Mouse (Mus musculus): ENCODE results near the gene Gramd1b. TPM values are rescaled to one million over a fixed set of nuclear protein-coding genes. Genes with fewer than 3 reads are reported as not detected.

Gramd1b gene
- polyA plus RNA-seq, 1 experiment from 2014 or later = 1.3 TPM

DNA sequence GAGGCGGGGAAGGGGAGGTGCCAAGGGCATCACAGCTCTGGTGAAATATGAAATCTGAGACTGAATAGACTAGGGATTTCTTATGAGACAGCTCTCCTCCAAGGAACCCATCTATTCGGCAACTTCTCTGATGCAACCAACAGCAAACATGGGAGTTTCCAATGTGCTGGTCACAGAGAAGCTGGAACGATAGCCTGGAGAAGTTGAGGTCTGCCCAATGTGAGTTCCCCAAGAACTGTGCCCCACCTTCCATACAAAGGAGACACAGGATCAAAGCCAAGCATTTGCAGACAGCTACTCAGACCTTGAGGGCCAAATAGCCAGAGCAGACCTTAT lies 209.5 kb downstream of the Gramd1b start:
- 46% methylated on average over 3 of the region's 3 CpGs for WGBS (ENCODE audit: insufficient replicate concordance)
- peaks cover 2% of the 10 kb centered on the region; the same call in 1 of the 2 replicates for H3K4me1 ChIP-seq (ENCODE audit: control insufficient read depth, low read depth, low read length)

DNA sequence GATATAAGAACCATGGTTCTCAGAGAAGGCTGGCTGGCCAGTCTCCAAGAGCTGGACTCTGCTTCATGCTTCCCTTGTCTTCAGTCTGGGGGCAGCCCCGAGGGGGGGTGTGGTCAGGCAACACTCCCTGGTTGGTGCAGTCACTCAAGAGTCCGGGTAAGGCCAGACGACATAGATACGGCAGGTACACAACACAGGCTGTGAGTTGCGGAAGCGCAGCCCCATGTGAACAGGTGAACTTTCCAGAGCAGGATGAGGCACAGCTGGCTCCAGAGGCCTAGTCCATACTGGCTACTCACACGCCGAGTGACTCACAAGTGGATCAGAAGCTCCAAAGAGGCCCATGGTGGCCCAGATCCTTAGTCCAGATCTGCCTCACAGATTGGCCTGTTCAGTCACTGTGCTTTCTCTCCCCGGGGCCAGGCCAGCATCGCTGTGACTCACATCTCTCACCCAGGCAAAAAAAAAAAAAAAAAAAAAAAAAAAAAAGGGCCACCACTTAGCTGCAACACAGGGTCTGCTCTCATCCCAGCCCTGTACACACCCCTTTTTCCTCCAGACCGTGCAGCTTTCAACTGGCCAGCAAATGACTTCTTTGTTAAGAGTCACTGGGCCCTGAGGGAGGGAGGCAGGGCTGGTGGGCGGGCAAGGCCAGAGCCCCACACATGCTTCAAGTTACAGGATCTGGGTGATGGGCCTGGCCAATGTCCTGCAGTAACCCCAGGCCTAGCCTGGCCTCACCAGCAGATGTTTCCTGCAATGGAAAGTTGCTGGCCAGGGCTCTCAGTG lies 210.1 kb downstream of the Gramd1b start:
- Histone ChIP-seq H3K4me1 (ENCODE audit: control insufficient read depth, low read depth, low read length) (peaks cover 2% of the 10 kb centered on the region; the same call in 1 of the 2 replicates), H3K27ac (ENCODE audit: low read length) (no peak overlapping the region), H3K4me3 (ENCODE audit: low read depth, low read length) (no peak overlapping the region), H3K4me2 (ENCODE audit: low read depth, low read length) (no peak overlapping the region), H3K9ac (ENCODE audit: low read depth, low read length) (no peak overlapping the region), H3K9me3 (replicated peaks; ENCODE audit: control insufficient read depth, low read length) (no peaks in the 10 kb centered on the region), H3K27me3 (ENCODE audit: control insufficient read depth, insufficient read depth, low read depth, low read length) (no peaks in the 10 kb centered on the region), H3K36me3 (ENCODE audit: control insufficient read depth, insufficient read depth) (no peaks in the 10 kb centered on the region)
- WGBS (ENCODE audit: insufficient replicate concordance) = 54% methylated on average over 12 of the region's 12 CpGs
- peak; percentile 55 for ATAC-seq (ENCODE audit: low read depth)

More for the DNA sequence above, 209.5 kb downstream of the Gramd1b start:
- ATAC-seq (ENCODE audit: low read depth) = no peak
- Histone ChIP-seq H3K9ac (ENCODE audit: low read depth, low read length) (no peak overlapping the region), H3K27ac (ENCODE audit: low read length) (no peak overlapping the region), H3K27me3 (ENCODE audit: control insufficient read depth, insufficient read depth, low read depth, low read length) (no peaks in the 10 kb centered on the region), H3K36me3 (ENCODE audit: control insufficient read depth, insufficient read depth) (no peaks in the 10 kb centered on the region), H3K4me2 (ENCODE audit: low read depth, low read length) (no peak overlapping the region), H3K9me3 (replicated peaks; ENCODE audit: control insufficient read depth, low read length) (no peaks in the 10 kb centered on the region), H3K4me3 (ENCODE audit: low read depth, low read length) (no peak overlapping the region)

DNA sequence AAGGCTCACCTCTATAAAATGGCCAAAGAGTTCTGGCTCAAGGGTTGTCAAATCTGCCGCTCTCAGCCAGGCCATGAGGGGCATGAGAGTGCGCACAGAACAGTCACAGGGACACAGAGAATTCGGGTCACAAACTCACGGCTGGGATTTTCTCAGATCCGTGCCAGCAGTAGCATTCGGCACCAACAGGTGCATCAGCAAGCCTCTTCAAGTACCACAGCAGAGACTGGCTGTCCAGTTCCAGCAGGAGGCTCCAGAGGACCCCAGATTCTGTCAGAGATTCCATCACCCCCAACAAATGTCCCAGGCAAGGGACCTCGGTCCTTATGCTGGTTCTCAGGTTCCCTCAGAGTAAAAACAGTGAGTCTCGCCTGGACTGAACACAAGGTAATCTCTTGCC lies 210.8 kb downstream of the Gramd1b start:
- Histone ChIP-seq H3K36me3 (ENCODE audit: control insufficient read depth, insufficient read depth) (no peaks in the 10 kb centered on the region), H3K4me1 (ENCODE audit: control insufficient read depth, low read depth, low read length) (peaks cover 2% of the 10 kb centered on the region; the same call in 1 of the 2 replicates), H3K9ac (ENCODE audit: low read depth, low read length) (no peak overlapping the region), H3K4me3 (ENCODE audit: low read depth, low read length) (no peak overlapping the region), H3K27me3 (ENCODE audit: control insufficient read depth, insufficient read depth, low read depth, low read length) (no peaks in the 10 kb centered on the region), H3K9me3 (replicated peaks; ENCODE audit: control insufficient read depth, low read length) (no peaks in the 10 kb centered on the region), H3K27ac (ENCODE audit: low read length) (no peak overlapping the region), H3K4me2 (ENCODE audit: low read depth, low read length) (no peak overlapping the region)
- ATAC-seq (ENCODE audit: low read depth) = no peak
- 71% methylated on average over 8 of the region's 8 CpGs for WGBS (ENCODE audit: insufficient replicate concordance)

DNA sequence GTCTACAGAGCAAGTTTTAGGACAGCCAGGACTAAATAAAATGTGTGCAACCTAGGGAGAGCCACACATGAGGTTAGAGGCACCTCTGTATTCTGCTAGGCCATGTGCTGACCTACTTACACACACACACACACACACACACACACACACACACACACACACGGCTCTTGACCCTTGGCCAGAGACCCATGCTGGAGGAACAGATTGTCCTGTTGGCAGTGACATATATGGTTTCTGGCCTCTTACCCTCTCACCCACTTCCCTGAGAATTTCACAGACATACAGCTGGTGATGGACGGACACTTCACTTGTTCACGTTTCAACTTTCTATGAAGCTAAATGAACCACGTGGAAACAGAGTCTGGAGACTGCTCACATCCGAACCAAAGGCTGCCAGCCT lies 212.4 kb downstream of the Gramd1b start:
- no peaks in the 10 kb centered on the region; the same call in 1 of the 2 replicates for H3K4me1 ChIP-seq (ENCODE audit: control insufficient read depth, low read depth, low read length)
- H3K4me3 ChIP-seq (ENCODE audit: low read depth, low read length) = no peak overlapping the region
- no peaks in the 10 kb centered on the region for H3K36me3 ChIP-seq (ENCODE audit: control insufficient read depth, insufficient read depth)
- 55% methylated on average over 5 of the region's 5 CpGs for WGBS (ENCODE audit: insufficient replicate concordance)
- H3K9ac ChIP-seq (ENCODE audit: low read depth, low read length) = no peak overlapping the region
- H3K9me3 ChIP-seq (replicated peaks; ENCODE audit: control insufficient read depth, low read length) = no peaks in the 10 kb centered on the region
- no peak for ATAC-seq (ENCODE audit: low read depth)
- H3K27me3 ChIP-seq (ENCODE audit: control insufficient read depth, insufficient read depth, low read depth, low read length) = no peaks in the 10 kb centered on the region
- no peak overlapping the region for H3K4me2 ChIP-seq (ENCODE audit: low read depth, low read length)
- H3K27ac ChIP-seq (ENCODE audit: low read length) = no peak overlapping the region

DNA sequence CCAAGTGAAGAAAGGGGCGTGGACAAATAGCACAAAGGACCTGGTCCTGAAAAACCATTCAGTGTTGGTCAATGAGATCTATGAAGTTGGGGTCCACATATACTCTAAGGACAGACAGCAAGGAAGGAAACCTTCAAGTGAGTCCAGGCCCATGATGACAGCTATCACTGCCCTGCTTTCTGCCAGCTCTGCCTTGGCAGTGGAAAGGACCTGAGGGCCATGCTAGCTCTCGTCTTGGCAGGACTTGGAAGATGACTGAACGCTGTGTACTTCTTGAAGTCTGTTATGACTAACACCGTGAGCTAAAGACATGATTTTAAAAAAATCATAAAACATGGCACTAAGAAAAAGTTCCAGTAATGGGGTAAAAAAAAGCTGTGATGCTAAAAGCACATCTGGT lies 213.4 kb downstream of the Gramd1b start:
- Histone ChIP-seq H3K27ac (ENCODE audit: low read length) (no peak overlapping the region), H3K9me3 (replicated peaks; ENCODE audit: control insufficient read depth, low read length) (no peaks in the 10 kb centered on the region), H3K27me3 (ENCODE audit: control insufficient read depth, insufficient read depth, low read depth, low read length) (no peaks in the 10 kb centered on the region), H3K36me3 (ENCODE audit: control insufficient read depth, insufficient read depth) (no peaks in the 10 kb centered on the region), H3K4me1 (ENCODE audit: control insufficient read depth, low read depth, low read length) (no peaks in the 10 kb centered on the region; the same call in 1 of the 2 replicates), H3K4me3 (ENCODE audit: low read depth, low read length) (no peak overlapping the region), H3K9ac (ENCODE audit: low read depth, low read length) (no peak overlapping the region), H3K4me2 (ENCODE audit: low read depth, low read length) (no peak overlapping the region)
- no peak for ATAC-seq (ENCODE audit: low read depth)
- WGBS (ENCODE audit: insufficient replicate concordance) = 67% methylated on average over 4 of the region's 4 CpGs

DNA sequence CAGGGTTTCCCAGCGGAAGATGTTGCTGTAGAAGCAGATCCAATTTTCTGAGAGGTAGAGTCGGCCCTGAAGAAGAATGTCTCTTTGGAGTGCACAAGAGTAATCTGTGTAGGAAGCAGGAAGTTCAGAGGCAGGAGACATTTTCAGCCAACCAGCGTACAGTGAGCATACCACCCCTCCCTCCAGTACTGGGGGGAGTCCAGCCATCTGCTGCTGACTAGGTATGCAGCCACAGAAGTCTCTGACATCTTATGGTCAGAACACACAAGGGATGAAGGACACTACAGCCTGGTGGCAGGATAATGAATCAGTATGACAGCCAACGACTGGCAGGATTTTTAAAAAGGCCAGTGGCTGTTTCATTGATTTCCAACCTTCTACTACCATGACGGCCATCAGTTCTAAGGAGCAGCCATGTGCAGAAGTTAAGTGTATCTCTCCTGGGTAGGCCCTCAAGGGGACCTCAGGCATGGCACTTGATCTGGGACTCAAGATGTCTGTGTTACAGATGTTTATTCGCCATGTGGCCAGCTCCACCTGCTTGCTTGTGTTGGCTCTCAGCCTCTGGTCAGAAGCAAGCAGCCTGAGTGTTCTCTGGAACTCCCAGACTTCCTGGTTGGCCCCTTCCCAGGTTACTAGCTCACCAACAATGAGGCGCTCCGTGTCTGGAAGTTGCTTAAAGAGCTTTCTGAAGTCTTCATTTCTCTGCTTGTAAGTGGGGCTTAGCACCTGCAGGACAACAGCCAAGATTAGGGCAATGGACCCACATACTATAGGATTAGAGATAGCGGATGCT lies 214.1 kb downstream of the Gramd1b start:
- Histone ChIP-seq H3K9ac (ENCODE audit: low read depth, low read length) (no peak overlapping the region), H3K36me3 (ENCODE audit: control insufficient read depth, insufficient read depth) (no peaks in the 10 kb centered on the region), H3K27me3 (ENCODE audit: control insufficient read depth, insufficient read depth, low read depth, low read length) (no peaks in the 10 kb centered on the region), H3K4me1 (ENCODE audit: control insufficient read depth, low read depth, low read length) (no peaks in the 10 kb centered on the region; the same call in 1 of the 2 replicates), H3K4me3 (ENCODE audit: low read depth, low read length) (no peak overlapping the region), H3K4me2 (ENCODE audit: low read depth, low read length) (no peak overlapping the region), H3K9me3 (replicated peaks; ENCODE audit: control insufficient read depth, low read length) (no peaks in the 10 kb centered on the region), H3K27ac (ENCODE audit: low read length) (no peak overlapping the region)
- ATAC-seq (ENCODE audit: low read depth) = no peak
- 68% methylated on average over 9 of the region's 9 CpGs for WGBS (ENCODE audit: insufficient replicate concordance)

DNA sequence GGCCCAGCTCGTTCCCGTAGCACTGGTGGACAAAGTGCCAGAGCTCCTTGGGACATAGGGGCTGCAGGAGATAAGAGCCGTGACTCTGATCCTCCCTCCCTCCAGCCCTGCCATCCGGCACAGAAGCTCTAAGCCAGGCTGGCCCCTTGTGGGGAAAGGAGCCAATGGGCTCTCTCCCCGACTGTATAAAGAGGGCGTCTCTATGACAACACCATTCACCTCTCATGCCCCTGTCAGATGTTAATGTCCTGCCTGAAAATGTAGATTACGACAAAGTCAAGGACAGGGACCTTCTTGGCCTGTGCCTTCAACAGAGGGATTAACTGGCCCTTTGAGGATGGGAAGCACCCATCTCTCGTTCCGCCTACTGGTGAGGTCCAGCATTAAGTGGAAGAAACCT lies 219.4 kb downstream of the Gramd1b start:
- H3K9ac ChIP-seq (ENCODE audit: low read depth, low read length) = no peak overlapping the region
- WGBS (ENCODE audit: insufficient replicate concordance) = 64% methylated on average over 9 of the region's 9 CpGs
- ATAC-seq (ENCODE audit: low read depth) = no peak

DNA sequence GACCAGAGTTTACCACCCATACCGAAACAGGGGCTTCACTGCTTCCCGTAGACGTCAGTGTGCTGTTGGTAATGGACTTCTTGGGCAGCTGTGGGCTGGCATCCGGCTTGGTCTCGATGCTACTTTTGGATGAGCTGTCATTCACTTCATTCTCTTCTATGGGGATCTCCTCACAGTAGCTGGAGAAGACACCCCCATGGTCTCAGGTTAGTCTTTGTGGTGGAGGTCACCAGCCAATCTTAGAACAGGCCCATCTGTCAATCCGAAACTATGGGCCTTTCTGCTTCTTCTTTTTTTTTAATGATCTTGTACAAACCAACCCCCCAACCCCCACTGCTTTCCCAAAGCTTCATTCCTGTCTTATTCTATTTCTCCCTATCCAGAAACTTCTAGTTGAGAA lies 221.3 kb downstream of the Gramd1b start:
- WGBS (ENCODE audit: insufficient replicate concordance) = 72% methylated on average over 6 of the region's 6 CpGs
- no peak for ATAC-seq (ENCODE audit: low read depth)
- Histone ChIP-seq H3K9me3 (replicated peaks; ENCODE audit: control insufficient read depth, low read length) (no peaks in the 10 kb centered on the region), H3K36me3 (ENCODE audit: control insufficient read depth, insufficient read depth) (no peaks in the 10 kb centered on the region), H3K9ac (ENCODE audit: low read depth, low read length) (no peak overlapping the region), H3K27ac (ENCODE audit: low read length) (no peak overlapping the region), H3K4me2 (ENCODE audit: low read depth, low read length) (no peak overlapping the region), H3K27me3 (ENCODE audit: control insufficient read depth, insufficient read depth, low read depth, low read length) (no peaks in the 10 kb centered on the region), H3K4me1 (ENCODE audit: control insufficient read depth, low read depth, low read length) (no peaks in the 10 kb centered on the region), H3K4me3 (ENCODE audit: low read depth, low read length) (no peak overlapping the region)

More for the DNA sequence above, 219.4 kb downstream of the Gramd1b start:
- no peaks in the 10 kb centered on the region for H3K9me3 ChIP-seq (replicated peaks; ENCODE audit: control insufficient read depth, low read length)
- H3K36me3 ChIP-seq (ENCODE audit: control insufficient read depth, insufficient read depth) = no peaks in the 10 kb centered on the region
- no peak overlapping the region for H3K27ac ChIP-seq (ENCODE audit: low read length)
- H3K27me3 ChIP-seq (ENCODE audit: control insufficient read depth, insufficient read depth, low read depth, low read length) = no peaks in the 10 kb centered on the region
- H3K4me2 ChIP-seq (ENCODE audit: low read depth, low read length) = no peak overlapping the region
- H3K4me3 ChIP-seq (ENCODE audit: low read depth, low read length) = no peak overlapping the region
- no peaks in the 10 kb centered on the region for H3K4me1 ChIP-seq (ENCODE audit: control insufficient read depth, low read depth, low read length)

DNA sequence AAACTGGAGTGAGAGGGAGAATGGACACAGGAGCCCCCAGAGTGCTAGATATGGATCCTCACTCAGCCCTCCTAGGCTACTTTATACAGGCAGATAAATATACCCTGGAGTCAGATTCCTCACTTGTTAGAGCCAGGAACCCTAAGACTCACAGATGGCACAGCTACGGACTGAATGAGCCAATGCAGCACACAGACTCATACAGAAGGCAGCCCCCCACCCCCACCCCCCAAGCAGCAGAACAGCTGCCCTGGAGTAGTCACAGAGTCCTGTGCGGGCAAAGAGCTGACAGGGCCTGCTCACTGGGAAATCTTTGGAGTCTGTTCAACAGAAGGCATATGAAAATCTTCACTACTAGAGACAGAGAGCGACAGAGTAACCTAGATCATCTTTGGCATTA lies 223.9 kb downstream of the Gramd1b start:
- no peak overlapping the region for H3K4me2 ChIP-seq (ENCODE audit: low read depth, low read length)
- ATAC-seq (ENCODE audit: low read depth) = no peak
- WGBS (ENCODE audit: insufficient replicate concordance) = 69% methylated on average over 3 of the region's 3 CpGs
- no peaks in the 10 kb centered on the region for H3K4me1 ChIP-seq (ENCODE audit: control insufficient read depth, low read depth, low read length)
- no peaks in the 10 kb centered on the region for H3K27me3 ChIP-seq (ENCODE audit: control insufficient read depth, insufficient read depth, low read depth, low read length)
- H3K9ac ChIP-seq (ENCODE audit: low read depth, low read length) = no peak overlapping the region
- H3K36me3 ChIP-seq (ENCODE audit: control insufficient read depth, insufficient read depth) = no peaks in the 10 kb centered on the region
- H3K9me3 ChIP-seq (replicated peaks; ENCODE audit: control insufficient read depth, low read length) = no peaks in the 10 kb centered on the region
- no peak overlapping the region for H3K4me3 ChIP-seq (ENCODE audit: low read depth, low read length)
- H3K27ac ChIP-seq (ENCODE audit: low read length) = no peak overlapping the region

All from liver, embryonic 16.5 days (tissue).